Mouse (Mus musculus): ENCODE results near the gene Rpl39. TPM values are rescaled to one million over a fixed set of nuclear protein-coding genes. Genes with fewer than 3 reads are reported as not detected.

Gene Rpl39
- 12.7 and 16.7 TPM in 2 replicates for polyA plus RNA-seq (2012; rRNA removed)

DNA sequence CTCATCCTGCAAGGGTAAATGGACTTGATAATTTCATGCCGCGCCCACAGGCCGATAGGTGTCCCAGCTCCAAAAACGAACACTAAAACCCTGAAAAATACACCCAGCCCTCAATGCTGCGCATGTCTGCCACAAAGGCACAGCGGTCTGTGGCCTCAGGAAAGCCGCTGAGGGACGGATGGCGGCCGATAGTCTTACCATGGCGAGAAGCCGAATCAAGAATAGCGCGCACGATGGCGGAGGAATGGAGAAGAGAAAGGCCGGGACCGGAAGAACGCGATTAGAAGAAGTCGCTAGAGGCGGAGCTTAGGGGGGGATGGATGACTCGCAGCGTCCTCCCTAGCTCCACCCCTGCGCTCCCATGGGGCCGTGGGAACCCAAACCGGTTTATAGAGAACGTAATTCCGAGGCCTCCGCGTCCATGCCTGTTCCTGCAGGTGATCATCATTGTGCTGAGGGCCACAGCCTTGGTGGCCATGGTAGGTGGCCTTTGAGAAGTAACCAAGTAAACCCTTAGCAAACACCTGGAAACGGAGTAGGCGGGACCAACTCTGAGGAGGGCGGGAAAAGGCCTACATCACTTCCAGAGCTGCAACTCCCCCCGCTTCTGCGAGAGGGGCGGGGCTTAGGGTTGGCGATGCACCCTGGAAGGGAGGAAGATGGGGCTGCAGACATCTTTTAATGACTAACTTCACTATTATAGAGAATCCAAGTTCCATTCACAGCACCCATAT is at the start of gene Rpl39:
Gene Rpl39, minus strand, starts transcription at position 476 of the 734 bp plus-strand sequence.

DNA sequence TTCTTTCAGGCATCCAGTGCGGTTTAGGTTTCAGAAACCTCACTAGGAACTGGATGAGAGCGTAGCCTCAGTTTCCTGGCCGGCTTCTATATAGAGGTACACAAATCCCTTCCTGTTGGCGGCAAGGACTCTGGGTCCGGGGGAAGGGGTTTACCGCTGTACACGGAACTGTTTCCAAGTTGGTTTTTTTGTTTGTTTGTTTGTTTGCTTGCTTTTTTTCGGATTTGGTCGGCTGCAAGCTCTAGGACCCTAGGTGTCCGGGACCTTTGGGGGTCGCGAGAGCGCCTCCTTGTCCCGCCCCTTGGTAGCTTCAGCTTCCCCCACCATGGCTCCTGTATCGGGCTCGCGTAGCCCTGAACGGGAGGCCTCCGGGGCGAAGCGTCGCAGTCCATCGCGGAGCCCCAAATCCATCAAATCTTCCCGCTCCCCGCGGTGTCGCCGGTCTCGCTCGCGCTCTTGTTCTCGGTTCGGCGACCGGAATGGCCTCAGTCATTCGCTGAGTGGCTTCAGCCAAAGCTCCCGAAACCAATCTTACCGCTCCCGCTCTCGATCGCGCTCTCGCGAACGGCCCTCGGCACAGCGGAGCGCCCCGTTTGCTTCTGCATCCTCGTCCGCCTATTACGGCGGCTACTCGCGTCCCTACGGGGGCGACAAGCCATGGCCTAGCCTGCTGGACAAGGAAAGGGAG is 41.6 kb upstream of the Rpl39 start, which contains the start of gene Nkap:
Gene Nkap, plus strand, starts transcription at position 125 of the 688 bp plus-strand sequence.

GRCm38 (mm10) chrX:37110193-37110880 is 25.1 kb upstream of the Rpl39 start, which contains the start of gene Upf3b:
TSS of gene Upf3b (minus strand) at chrX:37110322.

DNA sequence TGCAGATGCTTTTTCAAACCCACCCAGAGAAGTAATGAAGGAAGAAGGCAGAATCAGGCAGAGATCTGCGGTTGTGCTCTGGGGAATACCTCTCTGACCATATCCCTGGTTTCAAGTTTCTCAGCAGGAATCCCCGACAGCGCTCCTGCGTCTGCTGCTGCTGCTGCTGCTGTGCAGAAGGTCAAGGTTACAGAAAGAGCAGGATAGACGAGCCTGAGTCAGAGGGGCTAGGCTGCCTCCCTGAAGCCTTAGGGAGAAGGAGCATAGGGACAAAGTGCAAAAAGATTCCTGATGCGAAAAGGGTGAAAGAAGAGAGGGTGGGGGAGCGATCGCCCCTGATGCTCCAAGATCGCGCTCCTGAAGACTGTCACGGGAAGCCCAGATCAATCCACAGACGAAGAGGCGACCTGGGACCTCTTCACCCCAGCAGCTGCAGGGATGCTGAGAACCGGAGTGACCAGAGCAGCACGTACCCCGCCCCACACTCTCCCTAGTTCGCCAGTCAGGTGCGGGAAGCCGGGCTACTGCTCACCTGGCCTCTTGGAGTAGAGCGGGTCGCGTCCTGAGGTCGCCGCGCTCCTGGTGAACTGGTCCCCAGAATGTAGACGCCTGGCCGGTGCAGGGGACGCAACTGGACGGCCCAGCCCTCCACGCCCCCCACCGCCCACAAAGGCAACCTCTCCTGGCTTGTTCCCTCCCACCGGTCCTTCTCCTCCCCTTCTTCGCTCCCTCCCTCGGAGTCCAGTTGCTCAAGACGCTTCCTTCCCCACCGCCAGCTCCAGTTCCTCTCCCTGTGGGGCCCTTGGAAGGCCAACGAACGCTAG is 36.9 kb downstream of the Rpl39 start, which contains the start of gene Sowahd:
Gene Sowahd, plus strand, starts transcription at position 780 of the 824 bp plus-strand sequence.

Other genes starting within 250 kb of the Rpl39 start
- gene Ube2a, start 211.5 kb downstream of the Rpl39 start, polyA plus RNA-seq (2012; rRNA removed) = 22.4 and 26.1 TPM in 2 replicates
- gene C330007P06Rik, start 211.3 kb downstream of the Rpl39 start, polyA plus RNA-seq (2012; rRNA removed) = 9.7 and 18.1 TPM in 2 replicates
- gene Nkrf, start 182.5 kb downstream of the Rpl39 start, polyA plus RNA-seq (2012; rRNA removed) = 0.24 and 0.50 TPM in 2 replicates
- gene Sept6, start 93.6 kb downstream of the Rpl39 start, polyA plus RNA-seq (2012; rRNA removed) = 10.3 and 17.7 TPM in 2 replicates
- gene Sowahd, start 36.6 kb downstream of the Rpl39 start, polyA plus RNA-seq (2012; rRNA removed) = 0.09 TPM in 1 of 2 replicates, not detected in the other
- 1.9 and 2.4 TPM in 2 replicates for gene Upf3b, start 24.9 kb upstream of the Rpl39 start, polyA plus RNA-seq (2012; rRNA removed)
- gene Nkap, start 41.4 kb upstream of the Rpl39 start, polyA plus RNA-seq (2012; rRNA removed) = 1.8 and 2.0 TPM in 2 replicates
- gene Akap14, start 83.4 kb upstream of the Rpl39 start, polyA plus RNA-seq (2012; rRNA removed) = 7.0 and 7.1 TPM in 2 replicates
- 86.4 and 196 TPM in 2 replicates for gene Ndufa1, start 105.8 kb upstream of the Rpl39 start, polyA plus RNA-seq (2012; rRNA removed)
- 2.1 and 2.3 TPM in 2 replicates for gene Rnf113a1, start 105.8 kb upstream of the Rpl39 start, polyA plus RNA-seq (2012; rRNA removed)
- not detected in 2 replicates for gene Gm9, start 125.6 kb upstream of the Rpl39 start, polyA plus RNA-seq (2012; rRNA removed)
- 0.25 and 0.28 TPM in 2 replicates for gene Rhox1, start 136.9 kb upstream of the Rpl39 start, polyA plus RNA-seq (2012; rRNA removed)
- not detected in 2 replicates for gene Rhox2a, start 159.6 kb upstream of the Rpl39 start, polyA plus RNA-seq (2012; rRNA removed)
- gene Rhox3a, start 164.5 kb upstream of the Rpl39 start, polyA plus RNA-seq (2012; rRNA removed) = not detected in 2 replicates
- gene Rhox4a, start 179.9 kb upstream of the Rpl39 start, polyA plus RNA-seq (2012; rRNA removed) = not detected in 2 replicates

Data from ovary, adult 2 months (tissue).